Mouse (Mus musculus): ENCODE results near the gene Tbl1x.
"Not testable (repeated sequence)": the region's sequence is repeated elsewhere in the genome, so short reads cannot be mapped to it uniquely, and the experiment has no call there.

Tbl1x gene

DNA sequence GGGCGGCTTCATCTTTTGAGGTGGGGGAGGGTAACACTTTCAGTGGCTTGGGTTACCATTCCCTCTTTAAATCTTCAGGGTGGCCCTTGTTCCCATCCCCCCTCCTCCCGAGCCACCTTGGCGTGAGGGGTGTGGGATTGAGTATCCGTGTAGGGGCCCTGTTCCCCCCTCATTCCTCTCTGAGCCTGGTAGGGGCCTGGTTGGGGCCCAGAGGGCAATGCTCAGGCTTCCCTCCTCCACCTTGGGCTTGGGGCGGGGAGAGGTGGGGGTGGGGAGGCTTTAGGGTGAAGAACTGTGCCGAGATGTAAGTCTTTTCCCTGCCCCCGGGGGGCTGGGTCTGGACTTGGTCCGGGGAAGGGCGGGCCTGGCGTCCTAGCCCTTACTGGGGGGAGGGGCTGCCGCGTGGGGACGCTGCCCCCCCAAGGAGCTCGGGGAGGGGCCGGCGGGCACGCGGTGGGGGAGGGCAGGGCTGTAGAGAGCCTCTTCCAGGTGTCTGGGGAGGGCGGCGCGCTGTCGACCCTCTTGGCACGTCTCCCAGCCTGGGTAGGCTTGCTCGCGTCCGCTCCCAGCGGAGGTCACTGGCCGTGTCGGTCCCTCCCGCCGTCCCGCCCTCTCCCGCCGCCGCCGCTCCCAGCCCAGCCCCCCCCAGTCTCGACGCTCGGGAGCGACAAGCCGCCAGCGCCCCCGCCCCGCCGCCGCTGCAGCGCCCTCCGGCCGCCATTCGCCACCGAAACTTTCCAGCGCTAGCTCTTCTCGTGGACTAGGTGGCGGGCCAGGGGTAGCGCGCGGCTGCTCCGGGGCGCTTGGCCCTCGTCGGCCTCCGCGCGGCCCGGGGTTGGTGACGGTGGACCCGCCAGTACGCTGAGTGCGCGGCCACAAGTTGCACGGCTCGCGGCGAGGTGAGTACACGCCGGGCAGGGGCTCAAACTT, at the start of gene Tbl1x:
Gene Tbl1x, plus strand, starts transcription at position 643 of the 930 bp plus-strand sequence.
- no peak for DNase-seq (ENCODE audit: extremely low spot score, low read depth, low spot score)

DNA sequence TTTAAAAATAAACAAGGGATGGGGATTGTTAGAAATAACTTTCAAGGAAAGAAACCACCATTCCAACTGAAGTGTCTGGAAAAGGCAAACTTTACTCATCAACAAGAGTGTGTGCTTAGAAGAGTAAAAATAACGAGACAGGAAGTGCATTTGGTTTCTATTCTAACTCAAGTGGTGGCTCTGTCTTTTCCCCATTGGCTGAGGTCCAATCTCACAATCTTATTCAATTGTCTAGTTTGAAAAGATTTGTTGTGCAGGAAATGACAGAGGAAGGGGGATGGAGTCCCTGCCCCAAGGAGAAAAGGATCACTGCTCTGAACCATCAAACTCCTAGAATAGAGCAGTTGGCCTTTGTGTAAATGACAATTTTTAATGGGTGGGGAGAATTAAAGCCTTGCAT, 41.6 kb upstream of the Tbl1x start:
- DNase-seq (ENCODE audit: extremely low spot score, low read depth, low spot score), result no peak

DNA sequence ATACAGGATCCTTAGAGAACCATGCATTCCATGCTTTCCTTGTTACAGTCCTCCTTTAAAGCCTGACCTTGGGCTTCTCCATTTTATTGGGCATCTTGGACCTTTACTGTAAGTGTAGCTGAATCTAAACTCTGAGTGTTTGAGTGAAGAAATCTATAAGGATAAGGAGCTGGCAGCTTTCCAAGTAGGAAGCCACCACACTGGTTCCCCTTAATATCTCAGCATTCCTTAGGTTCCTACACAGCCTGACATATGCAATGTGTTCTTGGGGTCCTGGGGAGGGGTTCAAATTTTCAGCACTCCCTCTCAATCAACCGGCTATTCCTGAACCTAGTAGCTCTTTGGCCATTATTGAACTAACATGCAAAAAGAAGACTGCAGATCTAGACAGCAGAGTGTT, 38.0 kb upstream of the Tbl1x start:
- no peak for DNase-seq (ENCODE audit: extremely low spot score, low read depth, low spot score)

- DNase-seq (ENCODE audit: extremely low spot score, low read depth, low spot score), result no peak
Measured at GRCm38 (mm10) chrX:77473511-77473910, 37.3 kb upstream of the Tbl1x start.

- DNase-seq (ENCODE audit: extremely low spot score, low read depth, low spot score), result no peak
Measured at GRCm38 (mm10) chrX:77474551-77474950, 36.3 kb upstream of the Tbl1x start.

DNA sequence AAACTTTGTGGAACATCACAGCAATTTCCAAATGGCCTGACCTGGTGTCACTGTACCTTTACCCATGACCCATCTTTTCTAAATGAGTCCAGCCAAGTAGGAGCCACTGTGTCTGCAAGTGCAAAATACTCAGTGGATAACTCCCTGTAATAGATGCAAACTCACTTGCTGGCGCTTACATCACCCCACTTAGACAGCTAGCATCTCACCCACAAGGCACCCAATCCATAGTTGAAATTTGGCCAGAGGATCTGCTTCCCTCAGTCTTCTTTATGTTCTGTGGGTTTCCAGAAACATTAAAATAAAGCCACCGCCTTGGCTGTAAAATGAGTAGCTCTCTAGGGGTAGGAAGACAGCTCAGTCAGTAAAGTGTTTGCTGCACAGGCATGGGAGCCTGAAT, 33.3 kb upstream of the Tbl1x start:
- no peak for DNase-seq (ENCODE audit: extremely low spot score, low read depth, low spot score)

GRCm38 (mm10) chrX:77487922-77488799, 22.7 kb upstream of the Tbl1x start:
- DNase-seq (ENCODE audit: extremely low spot score, low read depth, low spot score), result no peak

DNA sequence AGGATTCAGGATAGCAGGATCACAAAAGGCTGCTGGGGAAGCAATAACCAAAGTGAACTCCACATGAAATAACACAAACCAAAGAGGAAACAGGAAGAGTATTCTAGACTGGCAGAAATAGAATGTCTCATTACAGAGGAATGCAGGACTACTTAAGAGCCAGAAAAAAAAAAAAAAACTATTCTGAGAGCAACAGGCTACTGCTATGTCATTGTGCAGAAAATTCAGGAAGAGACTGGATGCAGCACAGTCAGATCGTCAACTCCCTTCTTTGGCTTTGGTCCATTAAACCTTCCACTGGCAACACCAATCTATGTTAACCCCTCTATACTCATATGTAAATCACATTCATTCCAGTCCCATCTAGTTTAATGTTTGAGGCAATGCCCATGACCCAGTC, 20.7 kb upstream of the Tbl1x start:
- DNase-seq (ENCODE audit: extremely low spot score, low read depth, low spot score), result no peak

DNA sequence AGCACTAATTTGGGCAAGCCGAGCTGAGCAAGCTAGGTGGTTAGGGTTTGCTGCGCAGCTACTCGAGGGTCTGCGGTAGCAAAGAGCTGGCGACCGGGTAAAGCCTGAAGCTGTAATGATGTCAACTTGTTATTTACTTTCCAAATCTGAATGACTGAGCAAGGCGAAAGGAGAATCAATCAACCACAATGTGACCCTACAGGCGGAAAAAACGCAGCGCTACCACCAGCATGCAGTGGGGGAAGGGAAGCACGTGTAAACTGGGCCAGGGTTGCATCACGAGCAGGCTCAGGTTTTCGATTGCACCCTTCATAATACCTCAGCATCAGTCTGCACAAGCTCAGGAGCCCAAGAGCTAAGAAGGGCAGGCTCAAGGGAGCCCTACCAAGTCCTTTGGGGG, 1.7 kb upstream of the Tbl1x start:
- peak; percentile 77 for DNase-seq (ENCODE audit: extremely low spot score, low read depth, low spot score)

- DNase-seq (ENCODE audit: extremely low spot score, low read depth, low spot score), result no peak
Measured at GRCm38 (mm10) chrX:77509776-77510175, 1.0 kb upstream of the Tbl1x start.

GRCm38 (mm10) chrX:77511301-77511993, 634 bp downstream of the Tbl1x start:
- no peak for DNase-seq (ENCODE audit: extremely low spot score, low read depth, low spot score)

GRCm38 (mm10) chrX:77511994-77512485, 1.2 kb downstream of the Tbl1x start:
- no peak for DNase-seq (ENCODE audit: extremely low spot score, low read depth, low spot score)

DNA sequence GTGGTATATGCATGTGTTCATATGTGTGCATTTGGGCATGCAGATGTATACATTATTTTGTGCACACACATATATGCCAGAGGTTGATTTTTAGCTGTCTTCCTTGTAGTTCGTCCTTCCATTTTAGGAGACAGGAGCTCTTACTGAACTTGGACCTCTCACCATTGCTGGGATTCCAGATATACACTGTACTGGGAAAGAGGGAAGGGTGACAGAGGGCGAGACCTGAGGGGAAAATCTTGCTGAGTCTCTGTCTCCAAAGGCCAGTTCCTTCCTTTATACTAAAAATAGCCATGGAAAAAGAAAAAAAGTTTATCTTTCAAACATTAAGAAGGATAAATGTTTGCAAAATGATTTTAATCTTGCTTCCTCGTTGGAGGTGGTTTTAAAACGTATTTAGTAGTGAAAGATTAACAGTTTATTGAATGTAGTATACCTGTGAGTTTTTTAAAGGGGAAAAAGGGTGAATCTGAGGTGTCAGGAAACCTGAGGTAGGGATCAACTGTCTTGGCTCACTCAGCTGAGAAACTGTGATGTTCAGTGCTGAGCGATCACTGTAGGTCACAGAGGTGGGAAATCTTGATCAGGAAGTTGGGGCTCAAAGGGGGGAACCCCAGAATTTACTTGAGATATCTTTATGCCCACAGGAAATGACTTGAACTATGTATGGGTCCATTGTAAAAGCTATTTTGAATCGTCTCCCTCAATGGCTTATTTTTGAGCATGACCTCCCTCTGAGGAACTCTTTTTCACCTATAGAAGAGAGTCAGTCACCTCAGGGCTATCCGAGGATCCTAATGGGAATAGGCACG, 6.7 kb downstream of the Tbl1x start:
- DNase-seq (ENCODE audit: extremely low spot score, low read depth, low spot score), result no peak

DNA sequence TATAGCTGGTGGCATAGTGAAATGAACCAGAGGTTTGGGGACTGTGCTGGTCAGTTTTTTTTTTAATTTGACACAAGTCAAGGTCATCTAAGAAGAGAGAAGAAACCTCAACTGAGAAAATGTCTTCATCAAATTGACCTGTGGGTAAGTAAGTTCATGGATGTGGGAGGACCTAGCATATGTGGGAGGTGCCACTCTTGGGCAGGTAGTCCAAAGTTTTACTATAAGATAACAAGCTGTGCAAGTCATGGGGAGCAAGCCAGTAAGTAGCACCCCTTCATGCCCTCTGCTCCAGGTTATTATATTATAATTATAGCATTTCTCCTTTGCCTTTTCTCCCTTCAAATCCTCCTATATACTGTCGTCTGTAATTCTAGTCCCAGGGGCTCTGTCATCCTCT, 8.1 kb downstream of the Tbl1x start:
- DNase-seq (ENCODE audit: extremely low spot score, low read depth, low spot score), result no peak

GRCm38 (mm10) chrX:77522842-77523375, 12.1 kb downstream of the Tbl1x start:
- DNase-seq (ENCODE audit: extremely low spot score, low read depth, low spot score), result no peak

DNA sequence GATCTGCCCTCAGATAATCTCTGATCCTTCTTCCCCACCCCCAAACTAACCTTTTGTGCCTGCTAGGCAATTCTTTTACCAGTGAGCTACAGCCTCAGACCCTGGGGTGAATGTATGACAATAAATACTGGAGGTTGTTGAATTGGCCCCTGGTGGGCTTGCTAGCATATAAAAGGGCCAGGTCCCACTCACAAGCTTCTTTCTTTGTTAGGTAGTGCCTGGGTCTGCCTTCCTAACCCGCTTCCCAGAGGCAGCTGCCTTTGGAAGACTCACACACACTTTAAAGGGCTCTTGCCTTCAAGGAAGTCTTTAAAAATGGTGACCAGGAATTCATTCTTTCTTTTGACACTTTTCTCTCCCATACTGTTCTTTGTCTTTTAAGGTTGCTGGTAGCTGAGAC, 14.4 kb downstream of the Tbl1x start:
- no peak for DNase-seq (ENCODE audit: extremely low spot score, low read depth, low spot score)

GRCm38 (mm10) chrX:77528401-77528800, 17.6 kb downstream of the Tbl1x start:
- no peak for DNase-seq (ENCODE audit: extremely low spot score, low read depth, low spot score)

GRCm38 (mm10) chrX:77530997-77531396, 20.2 kb downstream of the Tbl1x start:
- DNase-seq (ENCODE audit: extremely low spot score, low read depth, low spot score), result no peak

DNA sequence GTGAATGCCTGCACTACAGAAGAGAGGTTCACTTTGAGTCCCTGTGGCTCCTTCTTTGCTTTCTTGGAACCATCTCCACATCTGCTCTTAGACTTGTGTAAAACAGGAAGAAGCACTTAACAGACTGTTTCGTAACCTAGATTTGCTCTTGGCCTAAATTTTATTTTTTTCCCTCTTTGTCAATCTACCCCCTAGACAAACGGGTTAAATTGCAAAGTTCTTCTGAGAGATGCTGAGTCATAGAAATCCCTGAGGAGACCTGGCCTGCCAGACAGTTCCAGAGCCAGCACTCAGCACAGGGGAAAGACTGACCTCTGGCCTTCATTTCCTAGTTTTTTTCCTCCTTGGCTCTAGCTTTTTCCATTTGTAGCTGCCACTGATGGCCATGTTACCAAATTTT, 23.1 kb downstream of the Tbl1x start:
- no peak for DNase-seq (ENCODE audit: extremely low spot score, low read depth, low spot score)

DNA sequence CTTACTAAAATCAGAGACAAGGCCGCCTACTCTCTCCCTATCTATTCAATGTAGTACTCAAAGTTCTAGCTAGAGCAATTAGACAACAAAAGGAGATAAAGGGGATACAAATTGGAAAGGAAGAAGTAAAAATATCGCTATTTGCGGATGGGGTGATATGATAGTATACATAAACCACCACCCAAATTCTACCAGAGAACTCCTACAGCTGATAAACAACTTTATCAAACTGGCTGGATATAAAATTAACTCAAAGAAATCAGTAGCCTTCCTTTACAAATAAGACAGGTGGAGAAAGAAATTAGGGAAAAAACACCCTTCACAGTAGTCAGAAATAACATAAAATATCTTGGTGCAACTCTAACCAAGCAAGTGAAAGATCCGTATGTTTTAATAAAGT, 29.0 kb downstream of the Tbl1x start:
- DNase-seq (ENCODE audit: extremely low spot score, low read depth, low spot score), result not testable (repeated sequence)

All from hindlimb bud, embryonic 11.5 days (tissue).